Mouse (Mus musculus): Measurements from ENCODE around the gene Eno4. TPM values are rescaled to one million over a fixed set of nuclear protein-coding genes. Genes with fewer than 3 reads are reported as not detected.

Gene Eno4
- polyA plus RNA-seq, 1 experiment from 2014 or later: 1.1 TPM

DNA sequence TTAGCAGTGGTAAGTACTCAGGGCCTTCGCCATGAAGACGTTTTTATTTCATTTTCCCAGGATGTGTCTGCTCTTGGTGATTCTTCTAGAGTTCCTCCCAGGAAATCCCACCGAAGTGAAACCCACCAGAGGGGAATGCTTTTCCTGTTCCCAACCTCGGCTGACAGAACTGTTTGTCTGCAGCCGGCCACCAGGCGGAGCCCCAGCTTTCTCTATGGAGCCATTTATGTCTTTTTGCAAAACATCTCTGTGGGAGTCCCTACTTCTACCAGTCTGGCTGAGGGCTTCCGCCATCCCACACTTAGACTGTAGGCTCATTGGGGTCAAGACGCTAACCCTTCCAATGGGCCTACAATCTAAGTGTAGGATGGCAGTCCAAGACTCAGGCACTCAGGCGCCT, 31.8 kb upstream of the Eno4 start:
- H3K36me3 ChIP-seq (ENCODE audit: control insufficient read depth, insufficient read depth, low read length): no peaks in the 10 kb centered on the region
- DNase-seq (ENCODE audit: low spot score) (peak; percentile 92), ATAC-seq (peak; percentile 80)
- H3K4me3 ChIP-seq (ENCODE audit: low read depth, low read length): peak overlapping the region; percentile 28
- no peaks in the 10 kb centered on the region for H3K9me3 ChIP-seq (replicated peaks; ENCODE audit: control insufficient read depth, low read length)
- H3K4me2 ChIP-seq (ENCODE audit: low read length): peak overlapping the region; percentile 50
- H3K27ac ChIP-seq (ENCODE audit: low read depth, low read length): peak overlapping the region; percentile 27; the same call in 1 of the 2 replicates
- WGBS: 7% methylated on average over 9 of the region's 9 CpGs
- H3K9ac ChIP-seq (ENCODE audit: low read length): peak overlapping the region; percentile 56
- H3K27me3 ChIP-seq (replicated peaks; ENCODE audit: control insufficient read depth, insufficient read depth, low read length): 0 out of 2 replicates have a peak, but pooled peaks cover 9% of the 10 kb centered on the region
- peaks cover 10% of the 10 kb centered on the region for H3K4me1 ChIP-seq (ENCODE audit: control insufficient read depth, insufficient read depth, low read length)

DNA sequence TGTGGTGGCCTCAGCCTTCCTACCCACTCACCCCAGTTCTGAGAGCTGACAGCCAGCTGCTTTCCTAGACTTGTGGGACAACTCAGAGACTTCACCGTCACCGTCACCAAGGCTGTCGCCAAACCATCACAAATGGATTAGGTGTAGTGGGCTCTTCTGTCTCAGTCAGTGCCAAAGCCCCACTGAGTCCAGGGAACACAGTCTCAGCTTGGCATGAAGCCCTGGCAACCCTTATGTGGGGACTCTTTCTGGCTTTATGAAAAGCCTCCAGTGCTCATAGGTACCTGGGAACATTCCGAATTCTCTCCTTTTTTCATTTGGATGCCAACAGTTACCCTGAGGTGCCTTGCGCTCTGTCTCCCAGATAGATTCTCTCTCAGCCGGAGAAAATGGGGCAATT, 29.9 kb upstream of the Eno4 start:
- WGBS: 72% methylated on average over 6 of the region's 6 CpGs
- H3K4me2 ChIP-seq (ENCODE audit: low read length): no peak overlapping the region
- DNase-seq (ENCODE audit: low spot score): no peak
- H3K9ac ChIP-seq (ENCODE audit: low read length): no peak overlapping the region
- no peak overlapping the region for H3K27ac ChIP-seq (ENCODE audit: low read depth, low read length)
- peaks cover 18% of the 10 kb centered on the region; the same call in 1 of the 2 replicates for H3K27me3 ChIP-seq (replicated peaks; ENCODE audit: control insufficient read depth, insufficient read depth, low read length)
- H3K9me3 ChIP-seq (replicated peaks; ENCODE audit: control insufficient read depth, low read length): no peaks in the 10 kb centered on the region
- no peak for ATAC-seq
- H3K36me3 ChIP-seq (ENCODE audit: control insufficient read depth, insufficient read depth, low read length): no peaks in the 10 kb centered on the region
- no peak overlapping the region for H3K4me3 ChIP-seq (ENCODE audit: low read depth, low read length)
- H3K4me1 ChIP-seq (ENCODE audit: control insufficient read depth, insufficient read depth, low read length): peaks cover 3% of the 10 kb centered on the region; the same call in 1 of the 2 replicates

DNA sequence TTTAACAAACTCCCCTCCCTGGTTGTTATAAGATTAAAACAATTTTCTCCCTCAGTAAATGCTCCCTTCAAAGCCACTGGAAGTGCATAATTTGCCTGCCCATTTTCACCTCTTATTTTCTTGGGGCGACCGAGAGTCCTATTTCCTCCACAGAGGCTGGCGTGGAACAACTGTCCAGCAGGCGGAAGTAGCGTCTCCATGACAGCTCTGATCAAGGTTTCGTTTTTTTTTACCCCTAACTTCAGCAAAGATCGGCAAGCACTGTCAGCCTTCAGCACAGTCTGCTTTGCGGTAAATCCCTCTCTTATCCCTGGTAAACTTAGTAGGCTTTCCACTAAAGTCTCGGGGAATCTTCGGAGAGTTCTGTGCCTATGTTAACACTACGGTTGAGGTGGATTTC, 24.6 kb upstream of the Eno4 start:
- Histone ChIP-seq H3K4me1 (ENCODE audit: control insufficient read depth, insufficient read depth, low read length) (peaks cover 6% of the 10 kb centered on the region), H3K4me2 (ENCODE audit: low read length) (peak overlapping the region; percentile 25; the same call in 1 of the 2 replicates), H3K4me3 (ENCODE audit: low read depth, low read length) (no peak overlapping the region), H3K27ac (ENCODE audit: low read depth, low read length) (no peak overlapping the region), H3K9ac (ENCODE audit: low read length) (peak overlapping the region; percentile 38; the same call in 1 of the 2 replicates), H3K27me3 (replicated peaks; ENCODE audit: control insufficient read depth, insufficient read depth, low read length) (peaks cover 9% of the 10 kb centered on the region), H3K36me3 (ENCODE audit: control insufficient read depth, insufficient read depth, low read length) (no peaks in the 10 kb centered on the region), H3K9me3 (replicated peaks; ENCODE audit: control insufficient read depth, low read length) (no peaks in the 10 kb centered on the region)
- ATAC-seq: no peak
- 5% methylated on average over 11 of the region's 11 CpGs for WGBS
- DNase-seq (ENCODE audit: low spot score): no peak

DNA sequence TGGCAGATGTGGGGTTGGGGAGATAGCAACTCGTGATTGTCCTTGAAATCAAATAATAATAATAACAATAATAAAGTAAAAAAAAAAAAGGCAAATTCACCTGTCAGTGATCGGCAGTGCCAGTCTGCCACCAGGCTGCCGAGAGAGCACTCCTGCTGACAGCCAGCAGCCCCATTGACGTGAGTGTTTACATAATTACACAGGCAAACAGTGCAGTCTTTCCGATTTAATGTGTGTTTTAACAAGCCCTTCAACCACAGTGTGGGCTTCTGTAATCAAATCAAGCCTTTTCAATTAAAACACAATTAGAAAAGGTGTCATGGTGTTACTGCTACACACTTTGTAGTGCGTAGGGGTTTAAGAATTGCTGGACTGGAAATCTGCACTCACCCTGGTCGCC, 24.1 kb upstream of the Eno4 start:
- ATAC-seq (peak; percentile 69; the same call in 1 of the 2 replicates), DNase-seq (ENCODE audit: low spot score) (peak; percentile 60)
- H3K36me3 ChIP-seq (ENCODE audit: control insufficient read depth, insufficient read depth, low read length): no peaks in the 10 kb centered on the region
- 6% methylated on average over 7 of the region's 7 CpGs for WGBS
- H3K27me3 ChIP-seq (replicated peaks; ENCODE audit: control insufficient read depth, insufficient read depth, low read length): peaks cover 9% of the 10 kb centered on the region
- no peak overlapping the region for H3K4me3 ChIP-seq (ENCODE audit: low read depth, low read length)
- no peaks in the 10 kb centered on the region for H3K9me3 ChIP-seq (replicated peaks; ENCODE audit: control insufficient read depth, low read length)
- H3K4me2 ChIP-seq (ENCODE audit: low read length): peak overlapping the region; percentile 25; the same call in 1 of the 2 replicates
- H3K27ac ChIP-seq (ENCODE audit: low read depth, low read length): no peak overlapping the region
- H3K9ac ChIP-seq (ENCODE audit: low read length): no peak overlapping the region
- peaks cover 6% of the 10 kb centered on the region for H3K4me1 ChIP-seq (ENCODE audit: control insufficient read depth, insufficient read depth, low read length)

DNA sequence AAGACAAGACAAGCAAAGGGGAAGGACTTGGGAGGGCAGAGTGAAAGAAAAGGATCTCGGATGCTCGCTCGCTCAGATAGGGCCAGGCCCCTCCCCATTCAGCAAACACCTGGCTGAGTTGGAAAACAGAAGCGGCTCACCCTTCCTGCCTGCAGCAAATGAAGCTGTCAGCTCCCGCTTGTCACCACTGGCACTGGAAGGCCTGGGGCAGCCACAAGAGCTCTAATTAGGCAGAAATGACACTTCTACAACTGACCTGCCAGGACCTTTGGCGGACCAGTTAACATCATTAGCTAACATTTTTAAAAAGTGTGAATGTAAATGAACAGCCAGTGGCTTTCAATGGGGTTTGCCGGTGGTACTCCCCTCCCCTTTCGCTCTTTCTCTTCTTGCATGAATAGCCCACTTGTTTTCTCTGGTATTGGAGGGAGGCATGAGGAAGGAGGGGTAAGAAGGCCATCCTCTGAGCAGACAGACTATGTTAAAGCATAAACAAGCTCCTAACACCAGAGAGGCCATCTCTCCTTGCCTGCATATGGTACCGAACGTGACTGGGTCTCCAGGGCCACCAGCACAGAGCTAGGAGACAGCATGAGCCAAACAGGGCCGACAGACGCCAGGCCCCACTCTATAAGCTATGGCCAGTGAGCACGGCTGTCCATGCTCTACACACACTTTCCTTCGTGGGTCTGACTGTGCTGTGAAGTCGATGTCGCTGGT, 12.0 kb upstream of the Eno4 start:
- H3K27me3 ChIP-seq (replicated peaks; ENCODE audit: control insufficient read depth, insufficient read depth, low read length): peaks cover 49% of the 10 kb centered on the region

DNA sequence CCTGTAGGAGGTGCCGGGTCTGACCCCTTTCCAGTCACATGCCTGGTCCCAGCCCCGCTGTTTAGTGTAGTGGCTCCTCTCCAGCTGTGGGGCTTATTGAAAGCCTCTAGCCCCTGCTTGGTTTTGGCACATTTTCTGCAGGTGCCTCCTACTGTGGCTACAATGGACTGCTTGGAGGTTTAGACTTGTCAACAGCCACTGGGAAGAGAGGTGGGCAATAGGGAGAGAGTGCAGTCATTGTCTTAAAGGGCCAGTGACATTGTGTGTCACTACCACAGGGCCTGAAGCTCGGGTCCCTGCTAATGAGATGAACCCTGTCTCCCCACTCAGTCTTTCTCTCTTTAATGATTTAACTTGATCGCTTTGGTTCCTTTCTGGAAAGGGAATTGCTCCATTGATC, 10.2 kb upstream of the Eno4 start:
- no peak for DNase-seq (ENCODE audit: low spot score)
- H3K4me2 ChIP-seq (ENCODE audit: low read length): no peak overlapping the region

More for the DNA sequence above, 12.0 kb upstream of the Eno4 start:
- H3K9ac ChIP-seq (ENCODE audit: low read length): no peak overlapping the region
- peaks cover 30% of the 10 kb centered on the region for H3K4me1 ChIP-seq (ENCODE audit: control insufficient read depth, insufficient read depth, low read length)
- ATAC-seq: peak; percentile 84
- H3K4me2 ChIP-seq (ENCODE audit: low read length): peak overlapping the region; percentile 25
- H3K36me3 ChIP-seq (ENCODE audit: control insufficient read depth, insufficient read depth, low read length): no peaks in the 10 kb centered on the region
- peak; percentile 78 for DNase-seq (ENCODE audit: low spot score)
- H3K9me3 ChIP-seq (replicated peaks; ENCODE audit: control insufficient read depth, low read length): no peaks in the 10 kb centered on the region
- H3K4me3 ChIP-seq (ENCODE audit: low read depth, low read length): no peak overlapping the region
- 5% methylated on average over 16 of the region's 16 CpGs for WGBS
- peak overlapping the region; percentile 52; the same call in 1 of the 2 replicates for H3K27ac ChIP-seq (ENCODE audit: low read depth, low read length)

DNA sequence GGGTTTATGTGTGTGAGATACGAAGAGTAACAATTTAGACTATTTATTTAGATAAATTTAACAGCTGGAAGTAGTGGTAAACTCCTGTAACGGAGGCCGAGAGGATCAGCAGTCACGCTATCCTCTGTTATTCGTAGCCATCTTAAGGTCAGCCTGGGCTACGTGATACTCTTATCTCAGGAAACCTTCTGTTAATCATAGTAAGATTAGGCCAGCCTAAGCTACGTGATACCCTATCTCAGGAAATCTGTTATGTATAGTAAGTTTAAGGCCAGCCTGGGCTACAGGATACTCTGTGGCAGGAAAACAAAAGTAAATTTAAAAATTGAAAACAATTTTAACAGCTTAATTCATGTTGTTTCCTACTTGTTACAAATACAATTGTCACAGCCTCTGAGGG, 2.7 kb downstream of the Eno4 start:
- Histone ChIP-seq H3K9me3 (replicated peaks; ENCODE audit: control insufficient read depth, low read length) (no peaks in the 10 kb centered on the region), H3K9ac (ENCODE audit: low read length) (no peak overlapping the region), H3K4me3 (ENCODE audit: low read depth, low read length) (no peak overlapping the region), H3K4me2 (ENCODE audit: low read length) (no peak overlapping the region), H3K4me1 (ENCODE audit: control insufficient read depth, insufficient read depth, low read length) (peaks cover 7% of the 10 kb centered on the region; the same call in 1 of the 2 replicates), H3K27ac (ENCODE audit: low read depth, low read length) (no peak overlapping the region), H3K36me3 (ENCODE audit: control insufficient read depth, insufficient read depth, low read length) (no peaks in the 10 kb centered on the region), H3K27me3 (replicated peaks; ENCODE audit: control insufficient read depth, insufficient read depth, low read length) (peaks cover 7% of the 10 kb centered on the region; the same call in 1 of the 2 replicates)
- 92% methylated on average over 7 of the region's 7 CpGs for WGBS
- ATAC-seq (no peak), DNase-seq (ENCODE audit: low spot score) (no peak)

More for the DNA sequence above, 10.2 kb upstream of the Eno4 start:
- no peak overlapping the region for H3K27ac ChIP-seq (ENCODE audit: low read depth, low read length)
- peaks cover 32% of the 10 kb centered on the region for H3K4me1 ChIP-seq (ENCODE audit: control insufficient read depth, insufficient read depth, low read length)
- no peaks in the 10 kb centered on the region for H3K36me3 ChIP-seq (ENCODE audit: control insufficient read depth, insufficient read depth, low read length)
- H3K27me3 ChIP-seq (replicated peaks; ENCODE audit: control insufficient read depth, insufficient read depth, low read length): peaks cover 45% of the 10 kb centered on the region
- H3K4me3 ChIP-seq (ENCODE audit: low read depth, low read length): no peak overlapping the region
- peak; percentile 19; the same call in 1 of the 2 replicates for ATAC-seq
- H3K9ac ChIP-seq (ENCODE audit: low read length): no peak overlapping the region
- H3K9me3 ChIP-seq (replicated peaks; ENCODE audit: control insufficient read depth, low read length): no peaks in the 10 kb centered on the region
- 7% methylated on average over 4 of the region's 4 CpGs for WGBS

DNA sequence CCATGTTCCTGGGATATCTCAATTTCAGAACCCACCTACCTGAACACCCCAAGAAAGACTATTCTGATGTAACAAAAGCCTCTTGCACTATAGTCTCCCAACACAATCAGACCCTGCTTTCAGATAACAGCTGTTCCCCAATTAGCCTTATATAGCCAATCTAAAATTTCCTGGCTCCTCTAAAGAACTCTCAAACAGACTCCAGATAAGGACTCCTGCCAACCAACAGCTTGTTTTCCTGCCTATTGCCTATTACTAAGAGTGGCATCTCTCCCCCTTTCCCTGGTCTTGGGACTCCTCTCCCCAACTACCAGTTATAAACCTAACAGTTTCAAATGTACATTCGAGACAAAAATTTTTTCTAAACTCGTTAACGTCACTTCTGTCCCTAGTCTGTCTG, 8.3 kb downstream of the Eno4 start:
- Histone ChIP-seq H3K27ac (ENCODE audit: low read depth, low read length) (no peak overlapping the region), H3K36me3 (ENCODE audit: control insufficient read depth, insufficient read depth, low read length) (no peaks in the 10 kb centered on the region), H3K4me2 (ENCODE audit: low read length) (no peak overlapping the region), H3K4me3 (ENCODE audit: low read depth, low read length) (no peak overlapping the region), H3K9ac (ENCODE audit: low read length) (no peak overlapping the region), H3K9me3 (replicated peaks; ENCODE audit: control insufficient read depth, low read length) (no peaks in the 10 kb centered on the region), H3K4me1 (ENCODE audit: control insufficient read depth, insufficient read depth, low read length) (no peaks in the 10 kb centered on the region), H3K27me3 (replicated peaks; ENCODE audit: control insufficient read depth, insufficient read depth, low read length) (0 out of 2 replicates have a peak, but pooled peaks cover 6% of the 10 kb centered on the region)
- DNase-seq (ENCODE audit: low spot score): peak; percentile 58
- no peak for ATAC-seq
- 66% methylated on average over 3 of the region's 3 CpGs for WGBS

DNA sequence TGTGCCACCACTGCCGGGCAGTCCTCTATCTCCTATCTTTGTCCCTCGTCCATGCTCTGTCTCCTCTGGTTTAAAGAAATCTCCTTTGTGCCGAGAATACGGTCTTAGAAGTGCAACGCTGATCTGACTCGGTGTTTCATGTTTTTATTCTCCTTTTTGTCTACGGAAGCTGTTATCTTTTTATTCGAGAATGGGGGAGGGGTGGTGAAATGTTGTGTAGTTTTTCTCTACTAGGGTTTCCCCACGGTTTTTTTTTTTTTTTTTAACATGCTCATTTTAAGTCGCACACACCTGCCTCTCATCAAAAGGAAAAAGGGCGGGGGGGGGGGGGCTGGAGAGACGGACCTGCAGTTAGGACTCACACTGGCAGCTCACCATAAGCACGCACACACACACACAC, 9.0 kb downstream of the Eno4 start:
- Histone ChIP-seq H3K36me3 (ENCODE audit: control insufficient read depth, insufficient read depth, low read length) (no peaks in the 10 kb centered on the region), H3K9me3 (replicated peaks; ENCODE audit: control insufficient read depth, low read length) (no peaks in the 10 kb centered on the region), H3K27ac (ENCODE audit: low read depth, low read length) (no peak overlapping the region), H3K4me1 (ENCODE audit: control insufficient read depth, insufficient read depth, low read length) (no peaks in the 10 kb centered on the region), H3K27me3 (replicated peaks; ENCODE audit: control insufficient read depth, insufficient read depth, low read length) (0 out of 2 replicates have a peak, but pooled peaks cover 6% of the 10 kb centered on the region), H3K9ac (ENCODE audit: low read length) (no peak overlapping the region), H3K4me2 (ENCODE audit: low read length) (no peak overlapping the region), H3K4me3 (ENCODE audit: low read depth, low read length) (no peak overlapping the region)
- ATAC-seq (no peak), DNase-seq (ENCODE audit: low spot score) (no peak)
- WGBS: 80% methylated on average over 11 of the region's 13 CpGs

Measured in forebrain, embryonic 14.5 days (tissue).